Mouse (Mus musculus): ENCODE measurements around the gene Itpa. TPM values are rescaled to one million over a fixed set of nuclear protein-coding genes. Genes with fewer than 3 reads are reported as not detected.

The Itpa gene
- polyA plus RNA-seq, 1 experiment from 2014 or later: 31.2 TPM

DNA sequence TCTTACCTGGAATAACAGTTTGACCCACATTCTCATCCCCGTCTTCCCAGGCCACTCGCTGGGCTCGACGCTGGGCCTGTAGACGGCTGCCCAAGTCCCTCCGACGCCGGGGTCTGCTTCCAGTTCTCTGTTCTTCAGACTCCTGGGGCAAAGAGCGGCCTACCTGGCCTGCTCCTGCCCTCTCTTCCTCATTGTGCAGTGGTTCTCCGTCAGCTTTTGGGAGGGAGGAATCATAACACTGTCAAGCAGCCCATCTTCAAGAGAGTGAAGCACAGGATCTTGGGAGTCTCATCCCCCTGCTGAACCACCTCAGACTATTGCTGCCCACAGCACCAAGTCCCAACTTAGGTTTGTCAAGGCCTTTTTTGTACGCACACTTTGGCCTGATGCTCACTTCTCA is 4.1 kb upstream of the Itpa start:
- TF ChIP-seq EP300 (IDR thresholded peaks at IDR 0.05; ENCODE audit: low read depth) (no peak), CTCF (IDR thresholded peaks at IDR 0.05; ENCODE audit: low read depth) (no peak)
- Histone ChIP-seq H3K9me3 (ENCODE audit: low read length) (no peaks in the 10 kb centered on the region), H3K4me3 (ENCODE audit: low read depth, low read length) (peak overlapping the region; percentile 57), H3K4me1 (ENCODE audit: insufficient read depth) (peaks cover 23% of the 10 kb centered on the region), H3K4me2 (ENCODE audit: low read depth, low read length) (peak overlapping the region; percentile 86), H3K9ac (replicated peaks) (peak overlapping the region; percentile 84), H3K36me3 (replicated peaks; ENCODE audit: insufficient read depth, low read length) (peaks cover 25% of the 10 kb centered on the region), H3K27me3 (ENCODE audit: insufficient read depth, low read length) (no peaks in the 10 kb centered on the region), H3K27ac (ENCODE audit: low read depth) (no peak overlapping the region)
- DNase-seq (no peak), ATAC-seq (no peak)
- 90% methylated on average over 11 of the region's 11 CpGs for WGBS (ENCODE audit: insufficient replicate concordance)

DNA sequence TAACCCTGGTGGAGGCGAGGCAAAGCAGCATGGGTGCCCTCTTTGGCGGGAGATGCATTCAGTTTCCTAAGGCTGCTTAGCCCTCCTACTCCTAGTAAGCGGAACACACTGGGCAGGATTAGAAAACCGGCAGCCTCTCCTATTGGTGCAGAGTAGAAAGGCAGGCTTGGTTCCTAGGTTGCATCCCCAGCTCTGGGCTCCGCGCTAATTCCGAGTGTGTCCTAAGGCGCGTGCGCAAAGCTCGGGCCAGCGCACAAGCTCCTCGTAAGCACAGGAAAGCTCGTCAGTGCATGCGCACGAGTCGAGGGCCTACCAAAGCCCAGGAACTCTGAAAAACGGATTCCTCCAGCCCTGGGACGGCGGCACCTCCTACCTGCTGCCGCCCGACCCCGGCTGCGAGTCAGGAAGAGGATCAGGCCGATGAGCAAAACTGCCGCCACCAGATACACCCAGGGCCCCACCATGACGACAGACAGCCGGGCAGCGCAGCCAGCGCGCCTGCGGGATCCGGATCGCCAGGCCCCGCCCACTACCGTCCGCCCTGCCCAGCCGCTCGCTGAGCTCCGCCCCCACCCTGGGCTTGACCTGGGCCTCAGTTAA is 3.2 kb upstream of the Itpa start, which contains the start of gene Ddrgk1:
Gene Ddrgk1, minus strand, starts transcription at position 558 of the 600 bp plus-strand sequence.
- TF ChIP-seq EP300 (IDR thresholded peaks at IDR 0.05; ENCODE audit: low read depth) (no peak), CTCF (IDR thresholded peaks at IDR 0.05; ENCODE audit: low read depth) (peak; percentile 34)
- DNase-seq (peak; percentile 94), ATAC-seq (peak; percentile 94)
- Histone ChIP-seq H3K9ac (replicated peaks) (peak within 1 kb of the TSS; percentile 84), H3K9me3 (ENCODE audit: low read length) (no peaks in the 10 kb centered on the region), H3K4me2 (ENCODE audit: low read depth, low read length) (peak within 1 kb of the TSS; percentile 86), H3K4me3 (ENCODE audit: low read depth, low read length) (peak within 1 kb of the TSS; percentile 57), H3K27me3 (ENCODE audit: insufficient read depth, low read length) (no peaks in the 10 kb centered on the region), H3K27ac (ENCODE audit: low read depth) (peak within 1 kb of the TSS; percentile 96), H3K36me3 (replicated peaks; ENCODE audit: insufficient read depth, low read length) (peaks cover 19% of the 10 kb centered on the region), H3K4me1 (ENCODE audit: insufficient read depth) (peaks cover 25% of the 10 kb centered on the region)
- 1% methylated on average over 39 of the region's 40 CpGs for WGBS (ENCODE audit: insufficient replicate concordance)

DNA sequence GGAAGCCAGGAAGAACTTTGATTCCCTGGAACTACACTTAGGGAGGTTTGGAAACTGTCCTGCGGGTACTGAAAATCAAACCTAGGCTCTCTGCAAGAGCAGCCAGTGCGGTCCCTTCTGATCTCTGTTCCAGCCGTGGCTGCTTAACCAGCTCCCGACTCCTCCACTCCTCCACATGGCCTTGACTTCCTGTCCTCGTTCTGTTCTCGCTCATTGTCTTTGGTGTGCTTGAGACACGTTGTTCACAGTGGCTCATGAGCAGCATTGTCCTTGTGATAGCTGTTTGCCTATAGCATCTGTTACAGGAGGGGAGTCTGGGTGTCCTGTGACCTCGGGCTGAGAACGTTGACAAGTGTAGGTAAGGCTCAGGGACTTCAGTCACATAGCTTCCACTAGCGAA is 9.8 kb downstream of the Itpa start:
- Histone ChIP-seq H3K9ac (replicated peaks) (no peak overlapping the region), H3K4me1 (ENCODE audit: insufficient read depth) (no peaks in the 10 kb centered on the region), H3K27ac (ENCODE audit: low read depth) (no peak overlapping the region), H3K36me3 (replicated peaks; ENCODE audit: insufficient read depth, low read length) (peaks cover 82% of the 10 kb centered on the region), H3K4me2 (ENCODE audit: low read depth, low read length) (no peak overlapping the region), H3K27me3 (ENCODE audit: insufficient read depth, low read length) (no peaks in the 10 kb centered on the region), H3K4me3 (ENCODE audit: low read depth, low read length) (no peak overlapping the region), H3K9me3 (ENCODE audit: low read length) (no peaks in the 10 kb centered on the region)
- no peak for ATAC-seq
- DNase-seq: no peak
- 82% methylated on average over 10 of the region's 10 CpGs for WGBS (ENCODE audit: insufficient replicate concordance)
- TF ChIP-seq CTCF (IDR thresholded peaks at IDR 0.05; ENCODE audit: low read depth) (no peak), EP300 (IDR thresholded peaks at IDR 0.05; ENCODE audit: low read depth) (no peak)

DNA sequence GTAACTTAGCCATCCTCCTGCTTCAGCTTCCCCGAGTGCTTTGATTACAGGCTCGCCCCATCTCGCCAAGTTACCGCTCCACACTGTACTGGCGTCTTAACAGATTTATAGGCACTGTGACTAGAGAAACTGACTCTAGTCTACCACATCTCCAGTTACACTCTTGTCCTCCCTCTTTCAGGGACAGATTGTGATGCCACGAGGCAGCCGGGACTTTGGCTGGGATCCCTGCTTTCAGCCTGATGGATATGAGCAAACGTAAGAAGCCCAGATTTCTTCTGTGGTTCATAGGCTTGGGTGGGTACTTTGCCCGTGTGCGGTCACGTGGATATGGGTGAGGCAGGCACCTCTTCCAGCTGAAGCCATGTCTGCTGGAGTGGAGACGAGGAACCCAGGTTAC is 11.7 kb downstream of the Itpa start:
- no peak for DNase-seq
- peaks cover 66% of the 10 kb centered on the region for H3K36me3 ChIP-seq (replicated peaks; ENCODE audit: insufficient read depth, low read length)
- no peaks in the 10 kb centered on the region for H3K27me3 ChIP-seq (ENCODE audit: insufficient read depth, low read length)
- no peaks in the 10 kb centered on the region for H3K4me1 ChIP-seq (ENCODE audit: insufficient read depth)
- no peaks in the 10 kb centered on the region for H3K9me3 ChIP-seq (ENCODE audit: low read length)
- 91% methylated on average over 12 of the region's 12 CpGs for WGBS (ENCODE audit: insufficient replicate concordance)
- no peak overlapping the region for H3K9ac ChIP-seq (replicated peaks)
- no peak for ATAC-seq
- no peak overlapping the region for H3K4me3 ChIP-seq (ENCODE audit: low read depth, low read length)
- H3K4me2 ChIP-seq (ENCODE audit: low read depth, low read length): no peak overlapping the region
- TF ChIP-seq CTCF (IDR thresholded peaks at IDR 0.05; ENCODE audit: low read depth) (no peak), EP300 (IDR thresholded peaks at IDR 0.05; ENCODE audit: low read depth) (no peak)
- no peak overlapping the region for H3K27ac ChIP-seq (ENCODE audit: low read depth)

DNA sequence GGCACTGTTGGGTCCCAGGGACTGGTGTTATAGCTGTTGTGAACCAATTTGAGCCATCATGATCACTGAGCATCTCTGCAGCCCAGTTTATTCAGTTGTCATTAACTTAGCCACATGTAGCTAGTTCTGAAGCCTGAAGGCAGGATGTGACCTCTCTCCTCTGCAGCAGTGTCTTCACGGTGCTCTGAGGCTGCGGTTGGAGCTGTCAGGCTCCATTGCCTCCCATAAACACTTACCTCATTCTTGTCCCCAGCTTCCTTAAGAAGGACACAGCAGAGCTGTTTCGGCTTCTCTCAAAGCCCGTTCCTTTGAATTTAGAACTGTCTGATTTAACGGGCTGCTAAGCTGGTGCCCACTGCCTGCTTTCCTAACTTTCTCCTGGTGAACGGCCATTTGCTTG is 12.5 kb downstream of the Itpa start:
- WGBS (ENCODE audit: insufficient replicate concordance): 83% methylated on average over 6 of the region's 6 CpGs
- Histone ChIP-seq H3K9ac (replicated peaks) (no peak overlapping the region), H3K4me3 (ENCODE audit: low read depth, low read length) (no peak overlapping the region), H3K9me3 (ENCODE audit: low read length) (no peaks in the 10 kb centered on the region), H3K36me3 (replicated peaks; ENCODE audit: insufficient read depth, low read length) (peaks cover 61% of the 10 kb centered on the region), H3K4me1 (ENCODE audit: insufficient read depth) (no peaks in the 10 kb centered on the region), H3K27ac (ENCODE audit: low read depth) (no peak overlapping the region), H3K27me3 (ENCODE audit: insufficient read depth, low read length) (no peaks in the 10 kb centered on the region), H3K4me2 (ENCODE audit: low read depth, low read length) (no peak overlapping the region)
- TF ChIP-seq EP300 (IDR thresholded peaks at IDR 0.05; ENCODE audit: low read depth): no peak
- TF ChIP-seq CTCF (IDR thresholded peaks at IDR 0.05; ENCODE audit: low read depth): no peak
- ATAC-seq (no peak), DNase-seq (no peak)

DNA sequence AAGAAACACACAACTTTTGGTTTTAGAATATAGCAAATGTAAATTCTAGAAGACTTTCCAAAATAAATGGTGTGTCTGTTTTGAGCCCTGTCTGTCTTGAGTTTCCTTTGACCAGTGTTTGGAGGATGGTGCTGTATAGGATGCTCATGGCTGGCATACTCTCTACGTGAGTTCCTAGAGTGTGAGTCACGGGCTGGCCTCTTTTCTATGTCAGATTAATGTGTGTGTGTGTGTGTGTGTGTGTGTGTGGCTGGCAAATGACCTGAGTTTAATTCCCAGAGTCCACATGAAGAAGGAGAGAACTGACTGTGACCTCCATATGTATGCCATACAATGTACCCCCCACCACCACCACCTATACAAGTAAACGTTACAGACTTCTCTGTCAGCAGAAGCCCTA is 14.1 kb downstream of the Itpa start:
- DNase-seq (no peak), ATAC-seq (no peak)
- H3K27me3 ChIP-seq (ENCODE audit: insufficient read depth, low read length): no peaks in the 10 kb centered on the region
- no peak overlapping the region for H3K27ac ChIP-seq (ENCODE audit: low read depth)
- TF ChIP-seq CTCF (IDR thresholded peaks at IDR 0.05; ENCODE audit: low read depth) (no peak), EP300 (IDR thresholded peaks at IDR 0.05; ENCODE audit: low read depth) (no peak)
- no peak overlapping the region for H3K9ac ChIP-seq (replicated peaks)
- 82% methylated on average over 3 of the region's 3 CpGs for WGBS (ENCODE audit: insufficient replicate concordance)
- H3K4me2 ChIP-seq (ENCODE audit: low read depth, low read length): no peak overlapping the region
- H3K9me3 ChIP-seq (ENCODE audit: low read length): no peaks in the 10 kb centered on the region
- peaks cover 45% of the 10 kb centered on the region for H3K36me3 ChIP-seq (replicated peaks; ENCODE audit: insufficient read depth, low read length)
- H3K4me1 ChIP-seq (ENCODE audit: insufficient read depth): no peaks in the 10 kb centered on the region
- no peak overlapping the region for H3K4me3 ChIP-seq (ENCODE audit: low read depth, low read length)

Data from liver, postnatal 0 days (tissue).